ENCODE assay signal across 27 mouse cellular contexts in genomic region chr9:120951947-120952346, GRCm38 (mm10). TPM values are rescaled to one million over a fixed set of nuclear protein-coding genes. Genes with fewer than 3 reads are reported as not detected.
DNase-seq lines count a peak whose midpoint lies in the region; ATAC-seq and TF ChIP-seq lines count a peak whose summit lies in the region.
"Had no signal": no experiment of that assay in that cellular context is flagged by ENCODE, and none has a peak within 500 bp of the region (broad histone marks: within the 10 kb centered on the region; RNA-seq: fewer than 3 reads in every experiment).

No protein-coding gene starts in this region.

- WGBS in heart, adult 2 months: 62% methylated on average over 3 of the region's 3 CpGs
- 72% methylated on average over 3 of the region's 3 CpGs for WGBS in intestine, embryonic 14.5 days
- WGBS in intestine, embryonic 16.5 days: 65% methylated on average over 3 of the region's 3 CpGs
- WGBS in stomach, embryonic 16.5 days: 62% methylated on average over 3 of the region's 3 CpGs

- DNase-seq in heart, adult 11 months: peak; percentile 83
- no peak for DNase-seq in heart, adult 2 months
- DNase-seq in intestine, embryonic 14.5 days (ENCODE audit: low spot score): no peak
- no peak for DNase-seq in adrenal gland, postnatal 25 days
- no peak for DNase-seq in layer of hippocampus, adult 18-20 months (ENCODE audit: low spot score in 2 of 2)
- DNase-seq in gastrocnemius, adult 8-10 months (ENCODE audit: low spot score in 2 of 2): no peak
- DNase-seq: adrenal gland, adult 2 months; adrenal gland, postnatal 14 days; cerebellum, adult 18-20 months; cerebellum, adult 9-10 months; cerebellum, postnatal 14 days; gastrocnemius, postnatal 10 days; gastrocnemius, postnatal 36 days; heart, postnatal 10 days; heart, postnatal 36 days had no signal

- H3K79me2 ChIP-seq in heart, adult 2 months (replicated peaks; ENCODE audit: control insufficient read depth, insufficient read depth, low read length): peaks cover 8% of the 10 kb centered on the region

- 0 out of 2 replicates have a peak, but pooled peaks have one; percentile 48 for ATAC-seq in intestine, embryonic 14.5 days (replicated peaks; ENCODE audit: low FRiP score, low TSS enrichment, low read depth)
- ATAC-seq in intestine, embryonic 16.5 days: peak; percentile 91
- peak; percentile 63; the same call in 1 of the 2 replicates for ATAC-seq in stomach, embryonic 16.5 days (ENCODE audit: insufficient read depth, low FRiP score)
- ATAC-seq: CD4-positive, CD25-positive, alpha-beta regulatory T cell, adult 4 months; forebrain, embryonic 15.5 days; hindbrain, embryonic 16.5 days had no signal

- no peak overlapping the region for H3K9ac ChIP-seq in heart, adult 2 months (ENCODE audit: low read depth, low read length)
- H3K9ac ChIP-seq in intestine, embryonic 14.5 days (ENCODE audit: low read length): no peak overlapping the region
- H3K9ac ChIP-seq in intestine, embryonic 16.5 days (ENCODE audit: low read depth, low read length): no peak overlapping the region
- no peak overlapping the region for H3K9ac ChIP-seq in stomach, embryonic 16.5 days (ENCODE audit: low read length)
- H3K9ac ChIP-seq: embryonic facial prominence, embryonic 13.5 days; forebrain, embryonic 12.5 days; forebrain, embryonic 15.5 days; heart, embryonic 12.5 days; heart, embryonic 15.5 days; hindbrain, embryonic 13.5 days had no signal

- no peak overlapping the region for H3K4me3 ChIP-seq in heart, adult 2 months
- H3K4me3 ChIP-seq in intestine, embryonic 14.5 days (ENCODE audit: low read depth, low read length): no peak overlapping the region
- H3K4me3 ChIP-seq in intestine, embryonic 16.5 days (ENCODE audit: low read length): no peak overlapping the region
- H3K4me3 ChIP-seq in stomach, embryonic 16.5 days (replicated peaks; ENCODE audit: low read length): no peak overlapping the region
- H3K4me3 ChIP-seq: embryonic facial prominence, embryonic 13.5 days; erythroblast, embryonic 14.5 days; forebrain, embryonic 12.5 days; forebrain, embryonic 15.5 days; heart, embryonic 12.5 days; heart, embryonic 15.5 days; hindbrain, embryonic 10.5 days; hindbrain, embryonic 13.5 days had no signal

- H3K4me2 ChIP-seq in intestine, embryonic 14.5 days (ENCODE audit: low read length): no peak overlapping the region
- no peak overlapping the region for H3K4me2 ChIP-seq in intestine, embryonic 16.5 days (ENCODE audit: low read depth, low read length)
- no peak overlapping the region for H3K4me2 ChIP-seq in stomach, embryonic 16.5 days (ENCODE audit: low read depth, low read length)
- H3K4me2 ChIP-seq: embryonic facial prominence, embryonic 13.5 days; forebrain, embryonic 12.5 days; forebrain, embryonic 15.5 days; heart, embryonic 12.5 days; heart, embryonic 15.5 days; hindbrain, embryonic 13.5 days had no signal

- peaks cover 16% of the 10 kb centered on the region for H3K4me1 ChIP-seq in heart, adult 2 months (ENCODE audit: control insufficient read depth, insufficient read depth, low read length)
- peaks cover 2% of the 10 kb centered on the region; the same call in 1 of the 2 replicates for H3K4me1 ChIP-seq in intestine, embryonic 14.5 days (replicated peaks; ENCODE audit: control insufficient read depth, insufficient read depth, low read length)
- peaks cover 24% of the 10 kb centered on the region for H3K4me1 ChIP-seq in intestine, embryonic 16.5 days (ENCODE audit: control insufficient read depth, insufficient read depth, low read length)
- peaks cover 11% of the 10 kb centered on the region; the same call in 1 of the 2 replicates for H3K4me1 ChIP-seq in stomach, embryonic 16.5 days (ENCODE audit: control insufficient read depth, insufficient read depth, low read length)

- no peak overlapping the region for H3K27ac ChIP-seq in heart, adult 2 months
- H3K27ac ChIP-seq in intestine, embryonic 14.5 days (ENCODE audit: low read depth): no peak overlapping the region
- no peak overlapping the region for H3K27ac ChIP-seq in intestine, embryonic 16.5 days (ENCODE audit: low read length)
- H3K27ac ChIP-seq in stomach, embryonic 16.5 days (ENCODE audit: low read length): no peak overlapping the region
- H3K27ac ChIP-seq: embryonic facial prominence, embryonic 13.5 days; forebrain, embryonic 12.5 days; forebrain, embryonic 15.5 days; heart, embryonic 15.5 days; hindbrain, embryonic 10.5 days; hindbrain, embryonic 13.5 days had no signal

- H3K36me3 ChIP-seq in heart, adult 2 months (ENCODE audit: control insufficient read depth, insufficient read depth, low read length): peaks cover 33% of the 10 kb centered on the region
- H3K36me3 ChIP-seq in intestine, embryonic 14.5 days (ENCODE audit: control insufficient read depth, insufficient read depth, low read length): peaks cover 74% of the 10 kb centered on the region
- H3K36me3 ChIP-seq in intestine, embryonic 16.5 days (ENCODE audit: control insufficient read depth, insufficient read depth, low read length): peaks cover 63% of the 10 kb centered on the region
- H3K36me3 ChIP-seq in stomach, embryonic 16.5 days (ENCODE audit: control insufficient read depth, insufficient read depth, low read length): peaks cover 43% of the 10 kb centered on the region; the same call in 1 of the 2 replicates

- no peak for TF ChIP-seq POLR2A in heart, adult 2 months (IDR thresholded peaks at IDR 0.05; ENCODE audit: insufficient read depth, low read depth, low read length)

- no peak for TF ChIP-seq EP300 in heart, adult 2 months (IDR thresholded peaks at IDR 0.05; ENCODE audit: insufficient read depth, low read depth, low read length)

- intact Hi-C loops in heart, adult 2 months (cut with DNase I): no loop called here

- no peak for TF ChIP-seq CTCF in heart, adult 2 months (IDR thresholded peaks at IDR 0.05)

- H3K9me3 ChIP-seq in intestine, embryonic 14.5 days (ENCODE audit: control insufficient read depth, low read length): no peaks in the 10 kb centered on the region
- H3K9me3 ChIP-seq in intestine, embryonic 16.5 days (ENCODE audit: control insufficient read depth, low read length): no peaks in the 10 kb centered on the region
- H3K9me3 ChIP-seq in stomach, embryonic 16.5 days (replicated peaks; ENCODE audit: control insufficient read depth, low read length): no peaks in the 10 kb centered on the region
- H3K9me3 ChIP-seq: embryonic facial prominence, embryonic 13.5 days; forebrain, embryonic 12.5 days; forebrain, embryonic 15.5 days; heart, embryonic 12.5 days; heart, embryonic 15.5 days; hindbrain, embryonic 10.5 days; hindbrain, embryonic 13.5 days had no signal

- no peaks in the 10 kb centered on the region for H3K27me3 ChIP-seq in heart, adult 2 months (ENCODE audit: control insufficient read depth, insufficient read depth, low read length)
- no peaks in the 10 kb centered on the region for H3K27me3 ChIP-seq in intestine, embryonic 14.5 days (replicated peaks; ENCODE audit: control insufficient read depth, insufficient read depth, low read length)
- no peaks in the 10 kb centered on the region for H3K27me3 ChIP-seq in intestine, embryonic 16.5 days (replicated peaks; ENCODE audit: control insufficient read depth, insufficient read depth, low read length)
- no peaks in the 10 kb centered on the region for H3K27me3 ChIP-seq in stomach, embryonic 16.5 days (ENCODE audit: control insufficient read depth, insufficient read depth, low read length)
- H3K27me3 ChIP-seq: embryonic facial prominence, embryonic 13.5 days; forebrain, embryonic 12.5 days; forebrain, embryonic 15.5 days; heart, embryonic 12.5 days; heart, embryonic 15.5 days; hindbrain, embryonic 13.5 days had no signal

RNA-seq across cellular contexts. Expression of gene Ctnnb1, which starts 22.9 kb away (rescaled TPM):
- total RNA-seq in heart, adult 2 months (2021): 100 to 1,000 TPM; 382 to 431 TPM
- polyA plus RNA-seq in heart, adult 2 months (2012; rRNA removed): 138 and 180 TPM in 2 replicates
- polyA plus RNA-seq in intestine, embryonic 14.5 days (2014; fragmentation: Nextera tagmentation; extraction: Ambion mirVana): 629 and 691 TPM in 2 replicates
- polyA plus RNA-seq in intestine, embryonic 16.5 days (2015; fragmentation: Nextera tagmentation; extraction: Ambion mirVana): 448 and 454 TPM in 2 replicates
- polyA plus RNA-seq in stomach, embryonic 16.5 days (2015; fragmentation: Nextera tagmentation; extraction: Ambion mirVana): 486 and 539 TPM in 2 replicates
- total RNA-seq in adrenal gland, postnatal 25 days (2021): 802 and 854 TPM in 2 replicates
- 100 to 1,000 TPM; 485 to 511 TPM for total RNA-seq in layer of hippocampus, adult 18-20 months (2021)
- 100 to 1,000 TPM; 203 to 219 (median 212) TPM for total RNA-seq in gastrocnemius, adult 8-10 months (2022)
